Mouse (Mus musculus) intestine, embryonic 14.5 days (tissue): ENCODE measurements at regions not wholly inside any gene's neighbourhood (a gene's known extent, or its start where the extent isn't known, plus 50 kb on each side); places are given as distances from the start of the nearest gene placed in this dataset.
"Not testable (repeated sequence)": the region's sequence is repeated elsewhere in the genome, so short reads cannot be mapped to it uniquely, and the experiment has no call there.

Experiments used
- ATAC-seq: fragments of 200-750 bp; cut with Nextera tagmentation; replicated peaks from 2 replicates; pipeline ENCODE4 v1.8.0; 2017; ENCODE audit warnings: low read depth, moderate number of reproducible peaks, moderate TSS enrichment, moderate library complexity; ENCODE audit not compliant: low FRiP score, low TSS enrichment
- DNase-seq: peaks from one replicate; pipeline ENCODE4 v3.0.0-alpha.2; 2018; ENCODE audit warnings: low spot score
- H3K27ac ChIP-seq: fragments of 300-500 bp; sonication (generic); 2 replicates; pipeline ENCODE4 v1.5.1; 2014; ENCODE audit warnings: low read depth, mild to moderate bottlenecking, control low read depth
- H3K27me3 ChIP-seq: fragments of 300-500 bp; sonication (generic); replicated peaks from 2 replicates; pipeline ENCODE4 v1.6.1; 2014; ENCODE audit warnings: low read length, control low read depth; ENCODE audit not compliant: control insufficient read depth, insufficient read depth
- H3K36me3 ChIP-seq: fragments of 300-500 bp; sonication (generic); 2 replicates; pipeline ENCODE4 v1.6.1; 2014; ENCODE audit warnings: low read length, control low read depth; ENCODE audit not compliant: control insufficient read depth, insufficient read depth
- H3K4me1 ChIP-seq: fragments of 300-500 bp; sonication (generic); replicated peaks from 2 replicates; pipeline ENCODE4 v1.6.1; 2014; ENCODE audit warnings: low read length, control low read depth, mixed read lengths; ENCODE audit not compliant: control insufficient read depth, insufficient read depth
- H3K4me2 ChIP-seq: fragments of 300-500 bp; sonication (generic); 2 replicates; pipeline ENCODE4 v1.6.1; 2014; ENCODE audit warnings: low read length
- H3K4me3 ChIP-seq: fragments of 300-500 bp; sonication (generic); 2 replicates; pipeline ENCODE4 v1.5.1; 2014; ENCODE audit warnings: low read depth, low read length, control low read depth, mixed read lengths
- H3K9ac ChIP-seq: fragments of 300-500 bp; sonication (generic); 2 replicates; pipeline ENCODE4 v1.6.1; 2014; ENCODE audit warnings: mild to moderate bottlenecking, low read length
- H3K9me3 ChIP-seq: fragments of 300-500 bp; sonication (generic); 2 replicates; pipeline ENCODE4 v1.6.1; 2016; ENCODE audit warnings: low read length, control low read depth; ENCODE audit not compliant: control insufficient read depth
- WGBS: fragments of 180-500 bp; shearing (Covaris S2); extraction: QIAGEN DNeasy Blood & Tissue Kit; methylation state at CpG from one replicate; pipeline ENCODE4 v1.1.7; 2014; 5-methylcytosine and 5-hydroxymethylcytosine counted together

GRCm38 (mm10) chr12:29395401-29395982, 132.7 kb upstream of the Myt1l start:
- no peak for DNase-seq
- Histone ChIP-seq H3K9ac (no peak overlapping the region), H3K27ac (no peak overlapping the region), H3K4me2 (no peak overlapping the region), H3K9me3 (no peaks in the 10 kb centered on the region), H3K4me1 (no peaks in the 10 kb centered on the region), H3K4me3 (no peak overlapping the region), H3K36me3 (no peaks in the 10 kb centered on the region), H3K27me3 (no peaks in the 10 kb centered on the region)
- WGBS = 88% methylated on average over 14 of the region's 14 CpGs
- ATAC-seq = no peak

GRCm38 (mm10) chr12:29404434-29404833, 123.8 kb upstream of the Myt1l start:
- Histone ChIP-seq H3K36me3 (no peaks in the 10 kb centered on the region), H3K4me3 (no peak overlapping the region), H3K4me1 (no peaks in the 10 kb centered on the region), H3K9ac (no peak overlapping the region), H3K9me3 (no peaks in the 10 kb centered on the region), H3K27me3 (no peaks in the 10 kb centered on the region), H3K27ac (no peak overlapping the region), H3K4me2 (no peak overlapping the region)
- no peak for ATAC-seq
- WGBS = 25% methylated on average over 1 of the region's 1 CpGs
- DNase-seq = no peak

- 89% methylated on average over 8 of the region's 8 CpGs for WGBS
- no peak for DNase-seq
Observed at GRCm38 (mm10) chr12:29409336-29410055, 118.7 kb upstream of the Myt1l start.

GRCm38 (mm10) chr12:29433936-29434335, 94.2 kb upstream of the Myt1l start:
- Histone ChIP-seq H3K4me1 (no peaks in the 10 kb centered on the region), H3K27ac (no peak overlapping the region), H3K9me3 (no peaks in the 10 kb centered on the region), H3K36me3 (no peaks in the 10 kb centered on the region), H3K27me3 (no peaks in the 10 kb centered on the region), H3K4me3 (no peak overlapping the region), H3K9ac (no peak overlapping the region), H3K4me2 (no peak overlapping the region)
- WGBS = 82% methylated on average over 3 of the region's 3 CpGs
- no peak for DNase-seq
- no peak for ATAC-seq

More at GRCm38 (mm10) chr12:29409336-29410055, 118.7 kb upstream of the Myt1l start:
- Histone ChIP-seq H3K9me3 (no peaks in the 10 kb centered on the region), H3K4me3 (no peak overlapping the region), H3K27ac (no peak overlapping the region), H3K27me3 (no peaks in the 10 kb centered on the region), H3K36me3 (no peaks in the 10 kb centered on the region), H3K9ac (no peak overlapping the region), H3K4me1 (no peaks in the 10 kb centered on the region), H3K4me2 (no peak overlapping the region)
- ATAC-seq = no peak

GRCm38 (mm10) chr12:29439343-29440019, 88.7 kb upstream of the Myt1l start:
- no peak for ATAC-seq
- Histone ChIP-seq H3K27ac (no peak overlapping the region), H3K4me1 (no peaks in the 10 kb centered on the region), H3K9me3 (no peaks in the 10 kb centered on the region), H3K27me3 (no peaks in the 10 kb centered on the region), H3K36me3 (no peaks in the 10 kb centered on the region), H3K4me2 (no peak overlapping the region), H3K9ac (no peak overlapping the region), H3K4me3 (no peak overlapping the region)
- DNase-seq = no peak
- 82% methylated on average over 11 of the region's 11 CpGs for WGBS

GRCm38 (mm10) chr12:29465201-29465600, 63.0 kb upstream of the Myt1l start:
- not testable (repeated sequence) for H3K9me3 ChIP-seq, H3K36me3 ChIP-seq, H3K4me1 ChIP-seq, H3K27me3 ChIP-seq, ATAC-seq, H3K9ac ChIP-seq, H3K4me2 ChIP-seq, H3K27ac ChIP-seq, H3K4me3 ChIP-seq
- DNase-seq = peak; percentile 95
- whole genome bisulfite sequencing = 14% methylated on average over 3 of the region's 3 CpGs
